In genomic region chr1:175623656-175624055, GRCm38 (mm10) we compare ENCODE assay signal across 15 mouse cellular contexts. TPM values are rescaled to one million over a fixed set of nuclear protein-coding genes. Genes with fewer than 3 reads are reported as not detected.
"Had no signal": no experiment of that assay in that cellular context is flagged by ENCODE, and none has a peak within 500 bp of the region (broad histone marks: within the 10 kb centered on the region; RNA-seq: fewer than 3 reads in every experiment).

No protein-coding gene starts in this region.

- H3K27me3 ChIP-seq: limb, embryonic 12.5 days; neural tube, embryonic 15.5 days had no signal

- H3K27ac ChIP-seq: layer of hippocampus, adult 2 months; limb, embryonic 12.5 days; liver, embryonic 14.5 days; macrophage; neural tube, embryonic 15.5 days had no signal

- DNase-seq: kidney, adult 8-10 months; kidney, postnatal 4 days; lung, adult 2 months; lung, postnatal 10 days; midbrain, embryonic 14.5 days; right cerebral cortex, adult 18-20 months; right cerebral cortex, postnatal 25 days; thymus, postnatal 36 days had no signal

- H3K9me3 ChIP-seq: limb, embryonic 12.5 days; neural tube, embryonic 15.5 days had no signal

RNA-seq across cellular contexts. Expression of gene Kmo, which starts 3.5 kb away (rescaled TPM):
- total RNA-seq: layer of hippocampus, postnatal 10 days had no signal
- polyA plus RNA-seq: midbrain, embryonic 14.5 days; myocyte had no signal
